Mouse (Mus musculus) MEL (cell line): ENCODE data around the gene 1110051M20Rik. TPM values are rescaled to one million over a fixed set of nuclear protein-coding genes. Genes with fewer than 3 reads are reported as not detected.

Source experiments
- DNase-seq: peaks from one replicate; pipeline ENCODE4 v3.0.0; 2011; ENCODE audit warnings: low read depth, low spot score
- H3K27ac ChIP-seq: 2 replicates; pipeline ENCODE4 v1.5.1; 2012; ENCODE audit warnings: low read depth, mild to moderate bottlenecking, control low read depth, low read length, moderate library complexity; ENCODE audit not compliant: control insufficient read depth
- H3K27me3 ChIP-seq, 2 experiments: fragments of 150-350 bp in 1 of 2; sonication (generic) in 1 of 2; 2 replicates each; pipeline ENCODE4 v1.6.1; 2012; ENCODE audit warnings: low read length in 2 of 2, mild to moderate bottlenecking in 2 of 2, improper control_type of control experiment in 1 of 2, moderate library complexity in 1 of 2; ENCODE audit not compliant: insufficient read depth in 2 of 2, control insufficient read depth in 1 of 2
- H3K36me3 ChIP-seq, 2 experiments: 2 replicates each; pipeline ENCODE4 v1.6.1; 2012 to 2014; ENCODE audit warnings: low read length in 2 of 2, improper control_type of control experiment in 1 of 2, inconsistent platforms in 1 of 2, mild to moderate bottlenecking in 1 of 2; ENCODE audit not compliant: insufficient read depth in 2 of 2, control insufficient read depth in 1 of 2
- H3K4me1 ChIP-seq, 2 experiments: fragments of 150-350 bp in 1 of 2; sonication (generic) in 1 of 2; 2 replicates each; pipeline ENCODE4 v1.6.1; 2012; ENCODE audit warnings: low read length in 2 of 2, improper control_type of control experiment in 1 of 2, mild to moderate bottlenecking in 1 of 2; ENCODE audit not compliant: insufficient read depth in 2 of 2, control insufficient read depth in 1 of 2
- H3K4me3 ChIP-seq, 2 experiments: fragments of 150-350 bp in 1 of 2; sonication (generic) in 1 of 2; 2 replicates each; pipeline ENCODE4 v1.5.1; 2012; ENCODE audit warnings: low read depth in 2 of 2, low read length in 2 of 2, mild to moderate bottlenecking in 2 of 2, moderate library complexity in 2 of 2, control low read depth in 1 of 2, improper control_type of control experiment in 1 of 2; ENCODE audit not compliant: control insufficient read depth in 1 of 2, insufficient read depth in 1 of 2
- H3K79me2 ChIP-seq: 2 replicates; pipeline ENCODE4 v1.6.1; 2012; ENCODE audit warnings: mild to moderate bottlenecking, low read length, moderate library complexity; ENCODE audit not compliant: control insufficient read depth, poor library complexity, insufficient read depth
- H3K9ac ChIP-seq: 2 replicates; pipeline ENCODE4 v1.6.1; 2012; ENCODE audit warnings: low read depth, mild to moderate bottlenecking, control low read depth, low read length, moderate library complexity; ENCODE audit not compliant: control insufficient read depth, poor library complexity, severe bottlenecking
- H3K9me3 ChIP-seq: fragments of 150-350 bp; sonication (generic); replicated peaks from 2 replicates; pipeline ENCODE4 v1.6.1; 2012; ENCODE audit warnings: mild to moderate bottlenecking, low read length, improper control_type of control experiment, moderate library complexity; ENCODE audit not compliant: insufficient read depth
- BHLHE40 ChIP-seq: IDR thresholded peaks from 2 replicates; pipeline ENCODE4 v1.6.1; 2012; ENCODE audit warnings: low read depth, mild to moderate bottlenecking, inconsistent platforms, low read length, improper control_type of control experiment, borderline replicate concordance
- CHD1 ChIP-seq: IDR thresholded peaks from 2 replicates; pipeline ENCODE4 v1.6.1; 2012; ENCODE audit warnings: low read depth, mild to moderate bottlenecking, inconsistent platforms, low read length, improper control_type of control experiment
- E2F4 ChIP-seq: IDR thresholded peaks from 2 replicates; pipeline ENCODE4 v1.6.1; 2011; ENCODE audit warnings: low read depth, low read length, improper control_type of control experiment, borderline replicate concordance
- ELF1 ChIP-seq: IDR thresholded peaks from 2 replicates; pipeline ENCODE4 v1.6.1; 2014; ENCODE audit warnings: low read depth, mild to moderate bottlenecking, inconsistent platforms, low read length, improper control_type of control experiment, moderate library complexity
- EP300 ChIP-seq, 2 experiments: IDR thresholded peaks; 2 replicates each; pipeline ENCODE4 v1.6.1; 2011; ENCODE audit warnings: improper control_type of control experiment in 2 of 2, low read length in 2 of 2, low read depth in 1 of 2, mild to moderate bottlenecking in 1 of 2
- GABPA ChIP-seq: IDR thresholded peaks from 2 replicates; pipeline ENCODE4 v1.6.1; 2012; ENCODE audit warnings: low read depth, mild to moderate bottlenecking, inconsistent platforms, low read length, improper control_type of control experiment, moderate library complexity
- HCFC1 ChIP-seq: IDR thresholded peaks from 2 replicates; pipeline ENCODE4 v1.6.1; 2012; ENCODE audit warnings: low read depth, mild to moderate bottlenecking, inconsistent platforms, low read length, improper control_type of control experiment, moderate library complexity
- JUND ChIP-seq: IDR thresholded peaks from 2 replicates; pipeline ENCODE4 v1.6.1; 2011; ENCODE audit warnings: low read depth, mild to moderate bottlenecking, improper control_type of control experiment, low read length
- KAT2A ChIP-seq: conservative IDR thresholded peaks from 2 replicates; pipeline ENCODE4 v1.6.1; 2012; ENCODE audit warnings: low read depth, low read length, improper control_type of control experiment, inconsistent platforms
- MAFK ChIP-seq: IDR thresholded peaks from 2 replicates; pipeline ENCODE4 v1.6.1; 2011; ENCODE audit warnings: low read depth, mild to moderate bottlenecking, low read length, improper control_type of control experiment, borderline replicate concordance
- MAX ChIP-seq: IDR thresholded peaks from 2 replicates; pipeline ENCODE4 v1.6.1; 2011; ENCODE audit warnings: low read length, improper control_type of control experiment
- MAZ ChIP-seq: IDR thresholded peaks from 2 replicates; pipeline ENCODE4 v1.6.1; 2012; ENCODE audit warnings: low read depth, mild to moderate bottlenecking, inconsistent platforms, low read length, improper control_type of control experiment
- MXI1 ChIP-seq: IDR thresholded peaks from 2 replicates; pipeline ENCODE4 v1.6.1; 2011; ENCODE audit warnings: mild to moderate bottlenecking, low read depth, low read length, improper control_type of control experiment
- MYB ChIP-seq: IDR thresholded peaks from 2 replicates; pipeline ENCODE4 v1.6.1; 2011; ENCODE audit warnings: mild to moderate bottlenecking, low read depth, low read length, improper control_type of control experiment
- MYC ChIP-seq: IDR thresholded peaks from 2 replicates; pipeline ENCODE4 v1.6.1; 2011; ENCODE audit warnings: low read depth, mild to moderate bottlenecking, low read length, improper control_type of control experiment, moderate library complexity
- NELFE ChIP-seq: IDR thresholded peaks from 2 replicates; pipeline ENCODE4 v1.6.1; 2011; ENCODE audit warnings: low read depth, low read length, improper control_type of control experiment
- NRF1 ChIP-seq: IDR thresholded peaks from 2 replicates; pipeline ENCODE4 v1.6.1; 2014; ENCODE audit warnings: low read depth, mild to moderate bottlenecking, inconsistent platforms, low read length, improper control_type of control experiment, moderate library complexity; ENCODE audit not compliant: poor library complexity, insufficient read depth, severe bottlenecking
- POLR2A ChIP-seq, 2 experiments: IDR thresholded peaks; 2 replicates each; pipeline ENCODE4 v1.6.1; 2011 to 2012; ENCODE audit warnings: low read length in 2 of 2, mild to moderate bottlenecking in 2 of 2, control low read depth in 1 of 2, improper control_type of control experiment in 1 of 2, low read depth in 1 of 2, moderate library complexity in 1 of 2; ENCODE audit not compliant: control insufficient read depth in 1 of 2, insufficient read depth in 1 of 2, poor library complexity in 1 of 2
- POLR2AphosphoS5 ChIP-seq: IDR thresholded peaks from 2 replicates; pipeline ENCODE4 v1.6.1; 2012; ENCODE audit warnings: low read depth, borderline replicate concordance, mild to moderate bottlenecking, inconsistent platforms, low read length, moderate library complexity, mixed read lengths
- RAD21 ChIP-seq: IDR thresholded peaks from 2 replicates; pipeline ENCODE4 v1.6.1; 2011; ENCODE audit warnings: mild to moderate bottlenecking, low read depth, low read length, improper control_type of control experiment
- RCOR1 ChIP-seq: IDR thresholded peaks from 2 replicates; pipeline ENCODE4 v1.6.1; 2012; ENCODE audit warnings: low read depth, mild to moderate bottlenecking, inconsistent platforms, low read length, improper control_type of control experiment
- SIN3A ChIP-seq: IDR thresholded peaks from 2 replicates; pipeline ENCODE4 v1.6.1; 2012; ENCODE audit warnings: low read length, improper control_type of control experiment, inconsistent platforms
- SMC3 ChIP-seq: IDR thresholded peaks from 2 replicates; pipeline ENCODE4 v1.6.1; 2011; ENCODE audit warnings: low read depth, low read length, improper control_type of control experiment
- TBP ChIP-seq: IDR thresholded peaks from 2 replicates; pipeline ENCODE4 v1.8.0; 2011; ENCODE audit warnings: low read depth, low read length, improper control_type of control experiment
- TCF12 ChIP-seq: IDR thresholded peaks from 2 replicates; pipeline ENCODE4 v1.6.1; 2014; ENCODE audit warnings: low read depth, mild to moderate bottlenecking, inconsistent platforms, low read length, improper control_type of control experiment, moderate library complexity
- UBTF ChIP-seq: IDR thresholded peaks from 2 replicates; pipeline ENCODE4 v1.6.1; 2012; ENCODE audit warnings: low read depth, mild to moderate bottlenecking, inconsistent platforms, low read length, improper control_type of control experiment, moderate library complexity, borderline replicate concordance; ENCODE audit not compliant: insufficient read depth
- USF1 ChIP-seq: IDR thresholded peaks from 2 replicates; pipeline ENCODE4 v1.6.1; 2014; ENCODE audit warnings: low read depth, mild to moderate bottlenecking, inconsistent platforms, low read length, improper control_type of control experiment, moderate library complexity
- USF2 ChIP-seq, 2 experiments: IDR thresholded peaks; 2 replicates each; pipeline ENCODE4 v1.6.1; 2011 to 2012; ENCODE audit warnings: improper control_type of control experiment in 2 of 2, low read length in 2 of 2, borderline replicate concordance in 1 of 2, inconsistent platforms in 1 of 2, low read depth in 1 of 2, mild to moderate bottlenecking in 1 of 2; ENCODE audit not compliant: insufficient read depth in 1 of 2
- polyA plus RNA-seq, 2 experiments: library from polyadenylated mRNA; stranded (reverse) in 1 of 2; unstranded in 1 of 2; fragments of >175 nt in 1 of 2; fragments of >200 nt in 1 of 2; gene quantifications; 2 replicates each; pipeline versions ENCODE4 v1.2.1 to v1.2.4; 2012; ENCODE audit warnings: low replicate concordance in 2 of 2, low read depth in 1 of 2; ENCODE audit not compliant: insufficient read length in 2 of 2, insufficient read depth in 1 of 2, missing spikeins in 1 of 2
- total RNA-seq: library from RNA; depleted of rRNA; stranded (reverse); fragments of 300-350 nt; gene quantifications from 2 replicates; pipeline ENCODE4 v1.2.3, GENCODE M21; 2012

1110051M20Rik gene
- total and polyA plus RNA-seq, 3 experiments: 23.0 to 23.3 TPM; not detected in 1

- Histone ChIP-seq H3K9ac (no peak overlapping the region), H3K27ac (no peak overlapping the region), H3K4me1 (peaks cover 3 to 5% of the 10 kb centered on the region in 2 experiments; a peak in 3 of 4 replicates), H3K27me3 (no peaks in the 10 kb centered on the region), H3K36me3 (no peaks in the 10 kb centered on the region; a peak in 2 of 4 replicates), H3K9me3 (no peaks in the 10 kb centered on the region), H3K79me2 (no peaks in the 10 kb centered on the region), H3K4me3 (peak overlapping the region in 1 of 2 experiments; percentile 5; a peak in 1 of 4 replicates)
- peak; percentile 71 for DNase-seq
- TF ChIP-seq KAT2A (no peak), TCF12 (no peak), HCFC1 (0 out of 2 replicates have a peak, but pooled peaks have one; percentile 11), MYB (no peak), GABPA (no peak), TBP (no peak), USF1 (peak; percentile 89), USF2 (IDR thresholded peaks at IDR 0.05; ENCODE audit: borderline replicate concordance in 1 of 2, insufficient read depth in 1 of 2, low read depth in 1 of 2, low read length in 2 of 2) (peak in 1 of 2 experiments; percentile 54; a peak in 1 of 4 replicates), NELFE (no peak), MAX (peak; percentile 45; the same call in 1 of the 2 replicates), EP300 (IDR thresholded peaks at IDR 0.05; ENCODE audit: low read depth in 1 of 2, low read length in 2 of 2) (no peak), MYC (no peak), NRF1 (no peak), MXI1 (no peak), RAD21 (no peak), CHD1 (no peak), MAZ (no peak)
These were observed 40.2 kb upstream of the 1110051M20Rik start for GRCm38 (mm10) chr2:91484698-91485097.

DNA sequence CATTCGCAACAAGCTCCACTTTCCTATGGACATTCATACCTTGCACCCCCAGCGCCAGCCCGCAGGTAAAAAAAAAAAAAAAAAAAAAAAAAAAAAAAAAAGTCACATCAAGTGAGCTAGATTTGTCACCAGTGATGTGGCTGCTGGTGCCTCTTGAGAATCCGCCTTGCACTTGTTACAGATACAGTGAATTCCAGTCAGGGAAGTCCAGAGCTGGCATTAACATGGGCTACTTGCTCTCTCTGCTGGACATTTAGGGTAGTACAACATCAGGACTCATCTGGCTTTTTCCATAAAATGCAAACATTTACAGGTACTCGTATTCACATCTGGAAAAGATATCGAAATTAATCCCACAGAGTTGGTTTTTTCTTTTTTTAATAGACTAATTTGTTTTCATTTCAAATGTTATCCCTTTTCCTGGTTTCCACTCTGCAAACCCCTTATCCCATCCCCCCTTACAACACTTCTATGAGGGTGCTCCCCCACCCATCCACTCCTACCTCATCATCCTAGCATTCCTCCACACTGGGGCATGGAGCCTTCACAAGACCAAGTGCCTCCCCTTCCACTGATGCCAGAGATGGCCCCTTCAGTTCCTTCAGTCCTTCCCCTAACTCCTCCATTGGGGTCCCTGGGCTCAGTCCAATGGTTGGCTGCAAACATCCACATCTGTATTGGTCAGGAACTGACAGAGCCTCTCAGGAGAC, 36.5 kb upstream of the 1110051M20Rik start:
- DNase-seq: peak; percentile 76
- no peaks in the 10 kb centered on the region for H3K79me2 ChIP-seq
- no peaks in the 10 kb centered on the region for H3K9me3 ChIP-seq
- H3K4me1 ChIP-seq: peaks cover 3 to 5% of the 10 kb centered on the region in 2 experiments; a peak in 3 of 4 replicates
- H3K4me3 ChIP-seq: no peak overlapping the region
- H3K36me3 ChIP-seq: no peaks in the 10 kb centered on the region; a peak in 2 of 4 replicates
- no peaks in the 10 kb centered on the region for H3K27me3 ChIP-seq
- H3K9ac ChIP-seq: no peak overlapping the region
- no peak overlapping the region for H3K27ac ChIP-seq
- peak; percentile 97 for TF ChIP-seq RAD21
- TF ChIP-seq TCF12: no peak
- TF ChIP-seq CHD1: no peak
- TF ChIP-seq USF2 (IDR thresholded peaks at IDR 0.05; ENCODE audit: borderline replicate concordance in 1 of 2, insufficient read depth in 1 of 2, low read depth in 1 of 2, low read length in 2 of 2): no peak
- no peak for TF ChIP-seq NELFE
- no peak for TF ChIP-seq MAFK
- TF ChIP-seq SMC3: peak; percentile 97
- TF ChIP-seq UBTF: no peak
- TF ChIP-seq MAX: no peak
- TF ChIP-seq JUND: no peak
- TF ChIP-seq SIN3A: no peak
- no peak for TF ChIP-seq HCFC1
- TF ChIP-seq ELF1: no peak
- no peak for TF ChIP-seq MYB
- no peak for TF ChIP-seq BHLHE40
- no peak for TF ChIP-seq RCOR1
- no peak for TF ChIP-seq GABPA
- TF ChIP-seq POLR2A (IDR thresholded peaks at IDR 0.05; ENCODE audit: control insufficient read depth in 1 of 2, insufficient read depth in 1 of 2, low read depth in 1 of 2, low read length in 2 of 2, poor library complexity in 1 of 2): no peak
- TF ChIP-seq POLR2AphosphoS5: no peak
- TF ChIP-seq E2F4: no peak
- TF ChIP-seq MAZ: no peak
- no peak for TF ChIP-seq KAT2A
